Mouse (Mus musculus) forebrain, embryonic 16.5 days (tissue): ENCODE results near the gene Calr. TPM values are rescaled to one million over a fixed set of nuclear protein-coding genes. Genes with fewer than 3 reads are reported as not detected.
"Not testable (repeated sequence)": the region's sequence is repeated elsewhere in the genome, so short reads cannot be mapped to it uniquely, and the experiment has no call there.

Source experiments
- ATAC-seq: fragments of 200-750 bp; cut with Nextera tagmentation; 2 replicates; pipeline ENCODE4 v1.8.0; 2017; ENCODE audit warnings: mild to moderate bottlenecking, moderate library complexity
- H3K27ac ChIP-seq: fragments of 300-500 bp; sonication (generic); 2 replicates; pipeline ENCODE4 v1.5.1; 2014; ENCODE audit warnings: low read length, control low read depth
- H3K27me3 ChIP-seq: fragments of 300-500 bp; sonication (generic); replicated peaks from 2 replicates; pipeline ENCODE4 v1.6.1; 2014; ENCODE audit warnings: low read length; ENCODE audit not compliant: control insufficient read depth, insufficient read depth
- H3K36me3 ChIP-seq: fragments of 300-500 bp; sonication (generic); 2 replicates; pipeline ENCODE4 v1.6.1; 2014; ENCODE audit not compliant: control insufficient read depth, insufficient read depth
- H3K4me1 ChIP-seq: fragments of 300-500 bp; sonication (generic); replicated peaks from 2 replicates; pipeline ENCODE4 v1.6.1; 2014; ENCODE audit warnings: low read length; ENCODE audit not compliant: control insufficient read depth, insufficient read depth
- H3K4me2 ChIP-seq: fragments of 300-500 bp; sonication (generic); 2 replicates; pipeline ENCODE4 v1.6.1; 2014; ENCODE audit warnings: mild to moderate bottlenecking, low read length, control low read depth
- H3K4me3 ChIP-seq: fragments of 300-500 bp; sonication (generic); replicated peaks from 2 replicates; pipeline ENCODE4 v1.5.1; 2014; ENCODE audit warnings: mild to moderate bottlenecking, low read length, control low read depth
- H3K9ac ChIP-seq: fragments of 300-500 bp; sonication (generic); replicated peaks from 2 replicates; pipeline ENCODE4 v1.6.1; 2014; ENCODE audit warnings: low read depth, low read length, control low read depth
- H3K9me3 ChIP-seq: fragments of 300-500 bp; sonication (generic); 2 replicates; pipeline ENCODE4 v1.6.1; 2016; ENCODE audit warnings: low read length; ENCODE audit not compliant: control insufficient read depth
- WGBS: fragments of 180-500 bp; shearing (Covaris S2); extraction: QIAGEN DNeasy Blood & Tissue Kit; methylation state at CpG from one replicate; pipeline ENCODE4 v1.1.7; 2014; 5-methylcytosine and 5-hydroxymethylcytosine counted together
- polyA plus RNA-seq: library from polyadenylated mRNA; unstranded; fragments of >200 nt; fragmentation: Nextera tagmentation; extraction: Ambion mirVana; gene quantifications from 2 replicates; pipeline ENCODE4 v1.2.1, GENCODE M21; 2015

Gene Calr
- polyA plus RNA-seq, 1 experiment from 2014 or later = 610 TPM

GRCm38 (mm10) chr8:84837149-84837911 lies 9.4 kb downstream of the Calr start:
- Histone ChIP-seq H3K9ac (no peak overlapping the region), H3K4me1 (peaks cover 38% of the 10 kb centered on the region), H3K27ac (no peak overlapping the region), H3K36me3 (peaks cover 21% of the 10 kb centered on the region), H3K27me3 (no peaks in the 10 kb centered on the region), H3K9me3 (no peaks in the 10 kb centered on the region), H3K4me3 (no peak overlapping the region), H3K4me2 (no peak overlapping the region)
- no peak for ATAC-seq
- 75% methylated on average over 8 of the region's 8 CpGs for WGBS

DNA sequence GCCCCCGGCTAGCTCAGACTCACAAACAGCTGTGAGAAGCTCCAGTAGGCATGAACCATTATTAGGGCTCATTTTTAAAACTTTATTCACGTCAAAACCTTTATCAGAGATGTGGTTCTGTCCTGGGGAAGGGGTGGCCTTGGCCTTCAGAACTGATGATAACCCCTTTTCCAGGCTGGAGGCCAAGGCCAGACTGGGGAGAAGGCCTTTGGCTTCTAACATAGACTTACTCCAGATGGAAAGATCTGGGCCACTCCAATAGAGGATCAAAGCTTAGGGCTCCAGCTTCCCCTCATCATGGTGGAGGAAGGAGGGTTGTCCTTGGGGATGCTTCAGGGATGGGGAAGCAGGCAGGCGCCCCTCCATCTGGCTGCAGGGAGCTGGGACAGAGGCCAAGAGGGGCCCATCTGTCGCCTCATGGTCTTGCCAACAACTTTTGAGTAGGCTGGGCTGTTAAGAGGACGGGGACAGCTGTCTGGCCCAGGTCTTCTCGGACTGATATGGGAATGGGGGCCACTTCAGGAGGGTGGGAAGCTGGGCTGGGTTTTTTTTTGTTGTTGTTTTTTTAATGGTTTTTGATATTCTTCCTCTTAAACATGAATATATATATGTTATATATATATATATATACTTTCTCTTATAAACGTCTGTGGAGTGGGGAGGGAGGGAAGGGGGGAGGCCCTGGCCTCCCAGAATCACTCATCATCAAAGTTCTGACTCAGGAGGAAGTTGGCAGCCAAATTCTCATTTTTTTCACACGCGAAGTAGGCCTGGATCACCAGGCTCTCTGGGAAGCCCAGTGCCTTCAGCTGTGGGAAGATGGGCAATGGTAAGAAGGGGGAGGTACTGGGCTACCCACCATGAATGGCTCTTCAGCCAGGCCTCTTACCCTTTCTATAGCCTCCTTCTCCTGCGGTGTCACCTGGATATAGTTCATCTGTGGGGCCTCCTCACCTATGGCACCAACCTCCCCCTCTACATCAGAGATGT lies 11.6 kb downstream of the Calr start:
- no peaks in the 10 kb centered on the region for H3K27me3 ChIP-seq
- H3K9ac ChIP-seq = no peak overlapping the region
- H3K4me1 ChIP-seq = peaks cover 38% of the 10 kb centered on the region
- H3K27ac ChIP-seq = peak overlapping the region; percentile 94
- 38% methylated on average over 10 of the region's 10 CpGs for WGBS
- ATAC-seq = peak; percentile 68
- H3K4me3 ChIP-seq = no peak overlapping the region
- no peaks in the 10 kb centered on the region for H3K9me3 ChIP-seq
- peak overlapping the region; percentile 20 for H3K4me2 ChIP-seq
- H3K36me3 ChIP-seq = peaks cover 14% of the 10 kb centered on the region

DNA sequence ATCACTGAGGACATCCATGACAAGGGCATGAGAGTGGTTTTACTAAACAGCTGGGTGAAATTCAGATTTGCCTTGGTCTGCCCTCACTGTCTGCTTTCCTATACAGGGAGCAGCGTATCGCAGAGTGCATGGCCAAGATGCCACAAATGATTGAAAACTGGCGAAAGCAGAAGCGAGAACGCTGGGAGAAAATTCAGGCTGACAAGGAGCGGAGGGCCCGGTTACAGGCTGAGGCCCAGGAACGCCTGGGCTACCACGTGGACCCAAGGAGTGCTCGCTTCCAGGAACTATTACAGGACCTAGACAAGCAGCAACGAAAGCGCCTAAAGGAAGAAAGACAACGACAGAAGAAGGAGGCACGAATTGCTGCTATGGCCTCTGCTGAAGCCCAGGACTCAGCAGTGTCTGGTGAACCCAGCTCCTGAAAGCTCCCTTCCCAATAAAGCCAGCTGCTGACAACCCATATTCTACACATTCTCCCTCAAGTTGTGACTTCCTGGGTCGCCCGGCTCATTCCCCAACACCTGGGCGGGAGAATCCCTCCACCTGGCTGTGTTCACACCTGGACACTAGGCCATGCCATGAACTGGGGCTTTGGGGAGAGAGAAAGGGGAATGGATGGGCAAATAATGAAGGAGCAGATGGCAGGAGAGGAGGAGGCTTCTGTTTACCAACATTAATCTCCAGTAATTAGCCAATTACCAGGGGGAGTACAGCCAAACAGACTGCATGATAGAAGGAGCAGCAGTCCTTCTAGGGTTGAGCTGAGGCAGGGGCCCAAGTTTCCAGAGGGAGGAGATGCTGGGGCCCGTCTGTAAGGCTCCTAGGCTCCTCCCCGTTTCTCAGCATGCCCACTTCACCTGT lies 12.5 kb downstream of the Calr start:
- Histone ChIP-seq H3K4me3 (no peak overlapping the region), H3K9ac (no peak overlapping the region), H3K4me1 (peaks cover 34% of the 10 kb centered on the region), H3K4me2 (peak overlapping the region; percentile 20; the same call in 1 of the 2 replicates), H3K36me3 (peaks cover 14% of the 10 kb centered on the region), H3K27ac (peak overlapping the region; percentile 94), H3K27me3 (no peaks in the 10 kb centered on the region), H3K9me3 (no peaks in the 10 kb centered on the region)
- peak; percentile 60 for ATAC-seq
- WGBS = 63% methylated on average over 19 of the region's 19 CpGs

DNA sequence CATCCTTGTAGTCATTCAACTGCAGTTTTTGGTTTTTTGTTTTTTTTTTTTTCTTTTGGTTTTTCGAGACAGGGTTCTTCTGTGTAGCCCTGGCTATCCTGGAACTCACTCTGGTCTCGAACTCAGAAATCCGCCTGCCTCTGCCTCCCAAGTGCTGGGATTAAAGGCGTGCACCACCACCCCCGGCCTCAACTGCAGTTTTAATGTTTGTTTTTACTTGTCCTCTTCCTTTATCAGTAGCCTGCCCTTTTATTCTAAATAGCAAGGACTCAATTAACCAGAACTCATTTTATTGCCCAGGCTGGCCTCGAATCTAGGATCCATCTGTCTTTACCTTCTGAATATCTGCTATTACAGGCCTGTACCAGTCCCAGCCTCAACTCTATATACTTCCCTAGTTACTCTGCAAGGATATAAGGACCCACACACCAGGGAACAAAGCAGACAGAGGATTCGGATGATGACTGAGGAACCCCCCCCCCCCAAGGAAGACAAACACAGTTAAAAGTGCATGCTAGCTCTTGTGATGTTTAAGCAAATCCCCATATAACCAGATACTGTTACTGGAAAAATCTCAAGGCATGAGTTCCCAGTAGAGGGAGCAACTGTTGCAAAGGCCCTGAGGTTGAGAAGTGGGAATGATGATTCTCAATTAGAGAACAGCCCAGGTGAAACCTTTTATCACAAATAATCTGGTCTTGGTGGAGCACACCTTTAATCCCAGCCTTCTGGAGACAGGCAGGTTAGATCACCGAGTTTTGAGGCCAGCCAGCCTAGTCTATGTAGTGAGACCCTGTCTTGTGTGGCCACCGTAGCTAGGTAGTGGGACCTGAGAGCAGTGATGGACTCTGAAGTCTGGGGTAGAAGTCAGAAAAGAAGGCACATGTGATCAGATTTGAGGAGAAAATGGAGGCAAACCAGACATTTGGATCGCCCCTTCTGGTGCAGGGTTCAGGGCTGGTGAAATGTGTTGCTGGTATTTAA lies 13.7 kb downstream of the Calr start:
- H3K4me3 ChIP-seq = peak overlapping the region; percentile 69
- peak overlapping the region; percentile 94 for H3K27ac ChIP-seq
- WGBS = 64% methylated on average over 10 of the region's 10 CpGs
- H3K36me3 ChIP-seq = peaks cover 10% of the 10 kb centered on the region
- peak overlapping the region; percentile 65 for H3K4me2 ChIP-seq
- peaks cover 34% of the 10 kb centered on the region for H3K4me1 ChIP-seq
- H3K9me3 ChIP-seq = no peaks in the 10 kb centered on the region
- H3K9ac ChIP-seq = peak overlapping the region; percentile 84
- ATAC-seq = no peak
- no peaks in the 10 kb centered on the region for H3K27me3 ChIP-seq

DNA sequence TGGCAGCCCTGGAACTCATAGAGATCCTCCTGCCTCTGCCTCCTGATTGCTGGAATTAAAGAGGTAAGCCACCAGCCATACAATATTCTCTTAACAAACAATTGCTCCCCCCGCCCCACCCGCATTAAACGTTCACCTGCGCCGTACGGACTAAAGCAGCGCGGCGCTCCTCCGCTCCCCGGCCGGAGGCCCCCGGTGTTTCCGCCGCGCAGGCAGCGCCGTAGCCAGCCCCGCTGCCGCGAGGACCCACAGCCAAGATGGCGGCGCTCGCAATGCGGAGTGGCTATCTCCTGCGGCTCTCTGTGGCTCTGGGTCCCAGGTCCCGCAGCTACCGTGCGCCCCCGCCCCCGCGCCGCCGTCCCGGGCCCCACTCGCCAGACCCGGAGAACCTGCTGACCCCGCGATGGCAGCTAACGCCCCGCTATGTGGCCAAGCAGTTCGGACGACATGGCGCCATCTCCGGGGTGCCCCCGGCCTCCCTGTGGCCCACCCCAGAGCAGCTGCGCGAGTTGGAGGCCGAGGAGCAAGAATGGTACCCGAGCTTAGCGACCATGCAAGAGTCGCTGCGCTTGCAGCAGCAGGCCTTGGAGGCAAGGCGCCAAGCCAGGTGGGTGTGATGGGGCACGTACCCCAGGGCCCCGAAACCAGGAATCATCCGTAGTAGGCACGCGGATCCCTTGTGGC lies 14.6 kb downstream of the Calr start:
- WGBS = 1% methylated on average over 59 of the region's 59 CpGs
- Histone ChIP-seq H3K27ac (peak overlapping the region; percentile 89), H3K9ac (peak overlapping the region; percentile 84), H3K27me3 (no peaks in the 10 kb centered on the region), H3K9me3 (no peaks in the 10 kb centered on the region), H3K4me1 (peaks cover 34% of the 10 kb centered on the region), H3K36me3 (peaks cover 5% of the 10 kb centered on the region; the same call in 1 of the 2 replicates), H3K4me2 (peak overlapping the region; percentile 65), H3K4me3 (peak overlapping the region; percentile 69)
- peak; percentile 67 for ATAC-seq

DNA sequence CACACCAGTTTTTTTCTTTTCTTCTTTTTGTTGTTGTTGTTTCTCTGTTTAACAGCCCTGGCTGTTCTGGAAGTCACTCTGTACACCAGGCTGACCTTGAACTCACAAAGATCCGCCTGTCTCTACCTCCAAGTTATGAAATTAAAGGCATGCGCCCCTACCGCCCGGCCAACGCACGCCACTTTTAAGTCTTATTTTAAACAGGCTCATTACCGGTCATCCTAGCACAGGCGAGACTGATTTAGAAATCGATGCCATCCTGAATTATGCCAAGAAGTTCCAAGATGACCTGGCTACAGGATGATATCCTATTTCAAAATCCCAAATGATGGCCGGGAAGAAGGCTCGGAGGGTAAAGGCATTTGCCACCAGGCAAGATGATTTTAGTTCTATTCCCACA lies 15.2 kb downstream of the Calr start, which contains the start of gene Gadd45gip1:
Gadd45gip1 (plus strand) TSS at position 33 of the 400 bp plus-strand sequence.
- Histone ChIP-seq H3K9me3 (no peaks in the 10 kb centered on the region), H3K27me3 (no peaks in the 10 kb centered on the region), H3K36me3 (no peaks in the 10 kb centered on the region), H3K27ac (peak within 1 kb of the TSS; percentile 89), H3K9ac (peak within 1 kb of the TSS; percentile 84), H3K4me3 (peak within 1 kb of the TSS; percentile 69), H3K4me2 (peak within 1 kb of the TSS; percentile 65), H3K4me1 (peaks cover 34% of the 10 kb centered on the region)
- no peak for ATAC-seq
- WGBS = 88% methylated on average over 11 of the region's 11 CpGs

DNA sequence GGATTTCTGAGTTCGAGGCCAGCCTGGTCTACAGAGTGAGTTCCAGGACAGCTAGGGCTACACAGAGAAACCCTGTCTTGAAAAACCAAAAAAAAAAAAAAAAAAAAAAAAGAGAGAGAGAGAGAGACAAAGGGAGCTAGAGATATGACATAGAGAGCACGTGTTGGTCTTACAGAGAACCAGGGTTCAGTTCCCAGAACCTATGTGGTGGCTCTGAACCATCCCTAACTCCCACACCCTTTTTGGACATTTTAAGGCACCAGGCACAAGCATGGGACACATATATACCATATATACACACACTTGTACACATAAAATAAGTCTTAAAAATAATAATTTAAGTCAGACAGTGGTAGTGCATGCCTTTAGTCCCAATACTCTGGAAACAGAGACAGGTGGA lies 20.2 kb downstream of the Calr start:
- not testable (repeated sequence) for ATAC-seq, H3K9me3 ChIP-seq, H3K4me1 ChIP-seq, H3K4me2 ChIP-seq, H3K9ac ChIP-seq, H3K4me3 ChIP-seq, H3K27me3 ChIP-seq, H3K36me3 ChIP-seq, H3K27ac ChIP-seq
- WGBS = 83% methylated on average over 1 of the region's 2 CpGs
